Mouse (Mus musculus) bone marrow macrophage, adult 2 months (primary cell): ENCODE measurements around the gene Cnot2.

Experiments used
- CTCF ChIP-seq: IDR thresholded peaks from 2 replicates; pipeline ENCODE4 v1.5.1; 2012; ENCODE audit warnings: low read depth, mild to moderate bottlenecking, low read length, moderate library complexity
- POLR2A ChIP-seq: IDR thresholded peaks from 2 replicates; pipeline ENCODE4 v1.6.1; 2012; ENCODE audit warnings: mild to moderate bottlenecking, low read depth, low read length, borderline replicate concordance

GRCm38 (mm10) chr10:116582738-116583137 is 1.4 kb upstream of the Cnot2 start:
- TF ChIP-seq CTCF (no peak), POLR2A (no peak)
